Mouse (Mus musculus) retina, embryonic 14.5 days (tissue): ENCODE measurements at regions not wholly inside any gene's neighbourhood (a gene's known extent, or its start where the extent isn't known, plus 50 kb on each side); places are given as distances from the start of the nearest gene placed in this dataset.

Source experiments
- DNase-seq: peaks from one replicate; pipeline ENCODE4 v3.0.0-alpha.2; 2015; ENCODE audit warnings: low spot score

DNA sequence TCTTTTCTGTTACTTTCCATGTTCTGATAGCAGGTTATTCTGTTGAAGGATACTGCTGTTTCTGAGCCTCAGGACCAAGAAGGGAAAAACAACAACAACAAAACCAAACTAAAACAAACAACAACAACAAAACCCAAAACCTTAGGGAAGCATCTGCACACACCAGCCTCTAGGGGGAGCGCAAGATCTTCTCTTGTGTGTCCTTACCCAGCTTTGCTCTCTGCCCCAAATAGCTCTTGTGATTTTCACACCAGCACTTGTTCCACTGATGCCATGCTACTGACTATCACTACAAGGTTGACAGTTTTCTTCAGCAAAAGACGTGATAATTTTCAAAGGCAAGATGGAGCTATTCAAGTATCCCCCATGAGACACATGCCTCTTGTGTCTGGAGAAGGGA, 59.8 kb upstream of the Nrg3 start:
- DNase-seq: peak; percentile 83
